ENCODE assay signal across 8 mouse cellular contexts in genomic region chr19:54045412-54045811, GRCm38 (mm10). TPM values are rescaled to one million over a fixed set of nuclear protein-coding genes. Genes with fewer than 3 reads are reported as not detected.
DNase-seq lines count a peak whose midpoint lies in the region; ATAC-seq and TF ChIP-seq lines count a peak whose summit lies in the region.

No protein-coding gene starts in this region.

- peak overlapping the region; percentile 58 for H3K4me3 ChIP-seq in heart, embryonic 12.5 days
- H3K4me3 ChIP-seq in liver, embryonic 12.5 days, result peak overlapping the region; percentile 53
- peak overlapping the region; percentile 50 for H3K4me3 ChIP-seq in stomach, postnatal 0 days (ENCODE audit: low read depth, low read length)

- H3K4me2 ChIP-seq in heart, embryonic 12.5 days, result peak overlapping the region; percentile 96
- peak overlapping the region; percentile 75 for H3K4me2 ChIP-seq in liver, embryonic 12.5 days
- H3K4me2 ChIP-seq in stomach, postnatal 0 days (replicated peaks; ENCODE audit: low read depth), result peak overlapping the region; percentile 95

- no peak overlapping the region for H3K27ac ChIP-seq in heart, embryonic 12.5 days (ENCODE audit: poor library complexity, severe bottlenecking)
- H3K27ac ChIP-seq in liver, embryonic 12.5 days, result no peak overlapping the region
- H3K27ac ChIP-seq in stomach, postnatal 0 days (replicated peaks), result no peak overlapping the region

- H3K4me1 ChIP-seq in heart, embryonic 12.5 days (replicated peaks), result peaks cover 41% of the 10 kb centered on the region
- peaks cover 43% of the 10 kb centered on the region for H3K4me1 ChIP-seq in liver, embryonic 12.5 days
- peaks cover 7% of the 10 kb centered on the region; the same call in 1 of the 2 replicates for H3K4me1 ChIP-seq in stomach, postnatal 0 days (replicated peaks; ENCODE audit: control insufficient read depth, insufficient read depth)

- no peak for TF ChIP-seq EP300 in stomach, postnatal 0 days (optimal IDR thresholded peaks at IDR 0.05)

- peak overlapping the region; percentile 74 for H3K9ac ChIP-seq in heart, embryonic 12.5 days
- no peak overlapping the region for H3K9ac ChIP-seq in liver, embryonic 12.5 days
- peak overlapping the region; percentile 41 for H3K9ac ChIP-seq in stomach, postnatal 0 days (ENCODE audit: low read length)

- H3K9me3 ChIP-seq in heart, embryonic 12.5 days (replicated peaks), result no peaks in the 10 kb centered on the region
- H3K9me3 ChIP-seq in liver, embryonic 12.5 days (replicated peaks), result no peaks in the 10 kb centered on the region
- H3K9me3 ChIP-seq in stomach, postnatal 0 days (ENCODE audit: control insufficient read depth, low read length), result no peaks in the 10 kb centered on the region

- H3K36me3 ChIP-seq in heart, embryonic 12.5 days, result no peaks in the 10 kb centered on the region
- no peaks in the 10 kb centered on the region for H3K36me3 ChIP-seq in liver, embryonic 12.5 days
- no peaks in the 10 kb centered on the region for H3K36me3 ChIP-seq in stomach, postnatal 0 days (ENCODE audit: control insufficient read depth, insufficient read depth, low read length)

- 0 out of 2 replicates have a peak, but pooled peaks have one; percentile 3 for ATAC-seq in frontal cortex, adult (ENCODE audit: low TSS enrichment)
- 0 out of 2 replicates have a peak, but pooled peaks have one; percentile 12 for ATAC-seq in heart, embryonic 12.5 days (ENCODE audit: insufficient number of reproducible peaks, low FRiP score)
- ATAC-seq in liver, embryonic 12.5 days, result no peak
- ATAC-seq in stomach, postnatal 0 days (ENCODE audit: low FRiP score, low TSS enrichment), result no peak; the same call in 1 of the 2 replicates

- H3K27me3 ChIP-seq in heart, embryonic 12.5 days (replicated peaks), result peaks cover 51% of the 10 kb centered on the region
- peaks cover 83% of the 10 kb centered on the region for H3K27me3 ChIP-seq in liver, embryonic 12.5 days (replicated peaks)
- peaks cover 10% of the 10 kb centered on the region; the same call in 1 of the 2 replicates for H3K27me3 ChIP-seq in stomach, postnatal 0 days (ENCODE audit: control insufficient read depth, insufficient read depth, low read length)

- DNase-seq in frontal cortex, postnatal 36 days (ENCODE audit: low spot score in 2 of 2), result no peak
- peak; percentile 39 to 42 for DNase-seq in right cerebral cortex, postnatal 10 days (ENCODE audit: low spot score in 2 of 2)
- no peak for DNase-seq in right cerebral cortex, postnatal 25 days
- DNase-seq in stomach, postnatal 0 days (ENCODE audit: low spot score), result peak; percentile 47
- DNase-seq in MN1 (ENCODE audit: low spot score), result no peak

- WGBS in heart, embryonic 12.5 days, result 2% methylated on average over 29 of the region's 29 CpGs
- WGBS in liver, embryonic 12.5 days (ENCODE audit: insufficient replicate concordance), result 2% methylated on average over 29 of the region's 29 CpGs
- under 1% methylated on average over 26 of the region's 29 CpGs for WGBS in stomach, postnatal 0 days

- no peak for TF ChIP-seq CTCF in stomach, postnatal 0 days (IDR thresholded peaks at IDR 0.05; ENCODE audit: low read depth)

RNA-seq across cellular contexts. Expression of gene Adra2a, which starts 1.5 kb away (rescaled TPM):
- 0.04 and 0.09 TPM in 2 replicates for polyA plus RNA-seq in heart, embryonic 12.5 days (2016; fragmentation: Nextera tagmentation; extraction: Ambion mirVana)
- polyA plus RNA-seq in liver, embryonic 12.5 days (2016; fragmentation: Nextera tagmentation; extraction: Ambion mirVana), result 0.18 and 0.20 TPM in 2 replicates
- polyA plus RNA-seq in stomach, postnatal 0 days (2015; fragmentation: Nextera tagmentation; extraction: Ambion mirVana), result 0.16 and 0.18 TPM in 2 replicates

Comparison
In these comparisons a context has a peak if more than half of its experiments do, and no peak if none do; other contexts are left out.
1. DNase-seq: peak in right cerebral cortex, postnatal 10 days (2 of 2) and stomach, postnatal 0 days (single experiment); none in frontal cortex, postnatal 36 days (0 of 2), right cerebral cortex, postnatal 25 days (single experiment) and MN1 (single experiment).
2. ATAC-seq: peak in frontal cortex, adult (single experiment) and heart, embryonic 12.5 days (single experiment); none in liver, embryonic 12.5 days (single experiment) and stomach, postnatal 0 days (single experiment).
3. Peak in every context shown above with its lines, with median percentiles within 50 percentile points of each other: H3K4me2 ChIP-seq and H3K4me3 ChIP-seq.